Mouse (Mus musculus) midbrain, embryonic 10.5 days (tissue): ENCODE measurements around the gene Gm10392. TPM values are rescaled to one million over a fixed set of nuclear protein-coding genes. Genes with fewer than 3 reads are reported as not detected.
A peak's percentile ranks its signal among the peaks of the same experiment; 100 is the strongest.

Source experiments
- DNase-seq: peaks from one replicate; pipeline ENCODE4 v3.0.0-alpha.2; 2017; ENCODE audit warnings: low spot score
- H3K27ac ChIP-seq: fragments of 300-500 bp; sonication (generic); replicated peaks from 2 replicates; pipeline ENCODE4 v1.5.1; 2016; ENCODE audit warnings: mild to moderate bottlenecking
- H3K27me3 ChIP-seq: fragments of 300-500 bp; sonication (generic); 2 replicates; pipeline ENCODE4 v1.6.1; 2016; ENCODE audit warnings: low read depth, mild to moderate bottlenecking; ENCODE audit not compliant: poor library complexity, severe bottlenecking
- H3K36me3 ChIP-seq: fragments of 300-500 bp; sonication (generic); 2 replicates; pipeline ENCODE4 v1.6.1; 2016; ENCODE audit warnings: mild to moderate bottlenecking, moderate library complexity
- H3K4me1 ChIP-seq: fragments of 300-500 bp; sonication (generic); 2 replicates; pipeline ENCODE4 v1.6.1; 2016
- H3K4me3 ChIP-seq: fragments of 300-500 bp; sonication (generic); 2 replicates; pipeline ENCODE4 v1.5.1; 2016; ENCODE audit warnings: mild to moderate bottlenecking, moderate library complexity
- H3K9me3 ChIP-seq: fragments of 300-500 bp; sonication (generic); replicated peaks from 2 replicates; pipeline ENCODE4 v1.6.1; 2016; ENCODE audit warnings: mild to moderate bottlenecking
- WGBS: fragments of 180-500 bp; shearing (Covaris S2); methylation state at CpG from one replicate; pipeline ENCODE4 v1.1.7; 2016; 5-methylcytosine and 5-hydroxymethylcytosine counted together
- polyA plus RNA-seq: library from polyadenylated mRNA; unstranded; fragments of >200 nt; fragmentation: Nextera tagmentation; extraction: Ambion mirVana; gene quantifications from 2 replicates; pipeline ENCODE4 v1.2.1, GENCODE M21; 2016

Gene Gm10392
- polyA plus RNA-seq, 1 experiment from 2014 or later = 0.12 TPM

DNA sequence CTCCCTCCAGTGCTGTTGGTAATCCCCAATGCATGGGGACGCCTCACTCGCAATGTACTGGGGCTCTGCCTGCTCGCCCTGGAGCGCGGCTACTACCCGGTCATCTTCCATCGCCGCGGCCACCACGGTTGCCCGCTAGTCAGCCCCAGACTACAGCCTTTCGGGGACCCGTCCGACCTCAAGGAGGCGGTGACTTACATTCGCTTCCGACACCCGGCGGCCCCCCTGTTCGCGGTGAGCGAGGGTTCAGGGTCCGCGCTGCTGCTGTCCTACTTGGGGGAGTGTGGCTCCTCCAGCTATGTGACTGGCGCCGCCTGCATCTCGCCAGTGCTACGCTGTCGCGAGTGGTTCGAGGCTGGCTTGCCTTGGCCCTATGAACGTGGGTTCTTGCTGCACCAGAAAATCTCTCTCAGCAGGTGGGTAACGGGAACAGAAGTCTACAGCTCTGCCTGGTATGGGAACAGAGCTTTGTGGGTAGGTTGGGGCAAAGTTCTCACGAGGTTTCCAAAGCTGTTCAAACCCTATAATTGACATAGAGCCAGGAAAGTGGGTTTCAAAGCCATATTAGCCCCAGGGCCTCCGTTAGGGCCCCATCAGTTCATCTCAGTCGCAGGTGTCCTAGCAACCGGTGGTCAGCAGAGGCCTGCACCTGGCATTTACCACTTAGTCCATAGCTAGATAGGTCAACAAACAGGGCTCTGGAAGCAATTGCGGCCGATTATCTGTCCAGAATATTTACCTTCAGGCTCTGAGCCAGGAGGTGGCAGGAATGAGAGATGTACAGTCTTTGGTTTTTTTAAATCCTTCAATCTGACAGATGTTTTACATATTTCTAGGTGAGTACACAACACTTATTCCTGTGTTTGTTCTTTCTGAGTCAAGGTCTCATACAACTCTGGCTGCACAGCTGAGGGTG, 3.1 kb downstream of the Gm10392 start, which contains the start of gene Trp53i13:
TSS of gene Trp53i13 (minus strand) at position 344 of the 916 bp plus-strand sequence.
- Histone ChIP-seq H3K36me3 (no peaks in the 10 kb centered on the region), H3K27me3 (peaks cover 55% of the 10 kb centered on the region), H3K4me3 (peak within 1 kb of the TSS; percentile 70), H3K9me3 (no peaks in the 10 kb centered on the region), H3K4me1 (peaks cover 88% of the 10 kb centered on the region), H3K27ac (peak within 1 kb of the TSS; percentile 83)
- 7% methylated on average over 39 of the region's 39 CpGs for WGBS
- DNase-seq = no peak

DNA sequence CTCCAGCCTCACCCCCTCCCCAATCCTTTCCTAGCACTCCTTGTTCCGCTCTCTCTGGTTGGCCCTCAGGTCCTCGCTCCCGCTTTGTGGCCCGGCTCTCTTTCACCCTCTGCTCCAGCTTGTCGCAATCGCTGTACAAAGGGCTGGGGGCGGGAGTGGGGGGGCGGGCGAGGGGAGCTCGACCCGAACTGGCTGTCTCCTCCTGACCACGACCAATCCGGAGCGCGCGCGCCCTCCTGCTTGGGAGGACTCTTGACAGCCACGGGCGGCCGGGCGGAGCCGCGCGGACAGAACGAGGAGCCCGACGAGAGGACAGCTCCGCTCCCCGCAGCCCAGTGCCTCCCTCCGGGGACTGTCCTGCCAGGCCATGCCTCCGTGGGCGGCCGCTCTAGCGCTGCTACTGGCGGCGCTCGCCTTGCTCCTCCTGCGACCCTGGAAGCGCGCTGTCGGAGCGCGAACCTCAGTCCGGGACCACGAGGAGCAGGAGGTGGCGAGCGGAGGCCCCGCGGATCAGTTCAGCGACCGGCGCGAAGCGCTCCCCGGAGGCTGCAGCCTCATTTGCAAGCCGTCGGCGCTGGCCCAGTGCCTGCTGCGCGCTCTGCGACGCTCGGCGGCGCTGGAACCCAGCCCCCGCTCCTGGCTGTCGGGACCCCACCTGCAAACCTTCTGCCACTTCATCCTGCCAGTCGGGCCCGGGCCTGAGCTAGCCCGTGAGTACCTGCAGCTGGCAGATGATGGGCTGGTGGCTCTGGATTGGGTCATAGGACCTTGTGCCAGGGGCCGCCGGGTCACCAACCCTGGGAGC, 4.0 kb downstream of the Gm10392 start, which contains the start of gene Abhd15:
TSS of gene Abhd15 (plus strand) at position 290 of the 805 bp plus-strand sequence.
- whole genome bisulfite sequencing = under 1% methylated on average over 69 of the region's 72 CpGs
- peak within 1 kb of the TSS; percentile 70 for H3K4me3 ChIP-seq
- peaks cover 59% of the 10 kb centered on the region for H3K27me3 ChIP-seq
- 0 out of 2 replicates have a peak, but pooled peaks cover 4% of the 10 kb centered on the region for H3K36me3 ChIP-seq
- H3K4me1 ChIP-seq = peaks cover 79% of the 10 kb centered on the region
- DNase-seq = peak; percentile 90
- no peaks in the 10 kb centered on the region for H3K9me3 ChIP-seq
- H3K27ac ChIP-seq = peak within 1 kb of the TSS; percentile 83

DNA sequence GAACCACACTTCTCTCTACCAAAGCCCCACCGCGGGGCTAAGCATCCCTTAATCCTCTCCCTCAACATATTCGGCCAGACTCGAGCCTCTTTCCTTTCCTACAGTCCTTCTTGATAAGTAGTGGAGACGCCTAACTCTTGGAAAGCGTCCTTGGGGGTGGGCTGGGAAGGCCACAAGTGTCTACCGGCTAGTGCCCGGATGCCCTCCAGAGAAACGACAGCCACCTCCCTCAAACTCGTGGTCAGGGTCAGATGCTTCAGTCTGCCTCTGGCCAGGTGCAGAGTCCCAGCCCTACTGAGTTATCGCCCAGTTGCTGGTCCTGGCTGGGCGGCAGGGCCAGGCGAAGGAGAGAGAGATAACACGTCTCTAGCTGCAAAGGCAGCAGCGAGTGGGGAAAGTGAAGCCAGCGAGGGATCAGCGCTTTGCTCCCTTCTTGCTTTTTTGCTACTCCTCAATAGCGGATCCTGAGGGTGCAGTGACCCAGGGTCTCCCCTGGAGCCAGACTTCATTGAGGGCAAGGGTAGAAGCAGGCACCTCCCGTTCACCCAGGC, 4.6 kb downstream of the Gm10392 start:
- H3K4me3 ChIP-seq = peak overlapping the region; percentile 70
- peaks cover 66% of the 10 kb centered on the region for H3K27me3 ChIP-seq
- peaks cover 11% of the 10 kb centered on the region; the same call in 1 of the 2 replicates for H3K36me3 ChIP-seq
- H3K9me3 ChIP-seq = no peaks in the 10 kb centered on the region
- WGBS = 2% methylated on average over 19 of the region's 19 CpGs
- H3K4me1 ChIP-seq = peaks cover 72% of the 10 kb centered on the region
- H3K27ac ChIP-seq = peak overlapping the region; percentile 83
- no peak for DNase-seq

DNA sequence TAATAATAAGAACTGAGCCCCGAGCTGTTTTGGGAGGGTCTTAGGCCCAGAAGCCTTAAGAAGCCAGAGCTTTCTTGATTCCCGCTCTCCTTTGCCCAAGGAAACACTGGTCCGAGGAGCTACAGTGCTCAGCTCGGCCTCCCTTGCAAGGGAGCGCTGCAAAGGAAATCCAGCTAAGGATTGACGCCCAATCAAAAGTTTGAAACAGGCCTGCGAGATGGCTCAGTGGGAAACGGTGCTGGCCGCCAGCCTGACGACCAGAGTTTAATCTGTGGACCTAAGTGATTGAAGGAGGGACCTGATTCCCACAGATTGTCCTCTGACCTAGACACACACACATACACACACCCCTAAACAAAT, 5.2 kb downstream of the Gm10392 start:
- Histone ChIP-seq H3K4me3 (peak overlapping the region; percentile 70), H3K27ac (peak overlapping the region; percentile 85), H3K4me1 (peaks cover 70% of the 10 kb centered on the region), H3K27me3 (peaks cover 67% of the 10 kb centered on the region), H3K36me3 (peaks cover 16% of the 10 kb centered on the region), H3K9me3 (no peaks in the 10 kb centered on the region)
- no peak for DNase-seq
- WGBS = 2% methylated on average over 10 of the region's 10 CpGs

DNA sequence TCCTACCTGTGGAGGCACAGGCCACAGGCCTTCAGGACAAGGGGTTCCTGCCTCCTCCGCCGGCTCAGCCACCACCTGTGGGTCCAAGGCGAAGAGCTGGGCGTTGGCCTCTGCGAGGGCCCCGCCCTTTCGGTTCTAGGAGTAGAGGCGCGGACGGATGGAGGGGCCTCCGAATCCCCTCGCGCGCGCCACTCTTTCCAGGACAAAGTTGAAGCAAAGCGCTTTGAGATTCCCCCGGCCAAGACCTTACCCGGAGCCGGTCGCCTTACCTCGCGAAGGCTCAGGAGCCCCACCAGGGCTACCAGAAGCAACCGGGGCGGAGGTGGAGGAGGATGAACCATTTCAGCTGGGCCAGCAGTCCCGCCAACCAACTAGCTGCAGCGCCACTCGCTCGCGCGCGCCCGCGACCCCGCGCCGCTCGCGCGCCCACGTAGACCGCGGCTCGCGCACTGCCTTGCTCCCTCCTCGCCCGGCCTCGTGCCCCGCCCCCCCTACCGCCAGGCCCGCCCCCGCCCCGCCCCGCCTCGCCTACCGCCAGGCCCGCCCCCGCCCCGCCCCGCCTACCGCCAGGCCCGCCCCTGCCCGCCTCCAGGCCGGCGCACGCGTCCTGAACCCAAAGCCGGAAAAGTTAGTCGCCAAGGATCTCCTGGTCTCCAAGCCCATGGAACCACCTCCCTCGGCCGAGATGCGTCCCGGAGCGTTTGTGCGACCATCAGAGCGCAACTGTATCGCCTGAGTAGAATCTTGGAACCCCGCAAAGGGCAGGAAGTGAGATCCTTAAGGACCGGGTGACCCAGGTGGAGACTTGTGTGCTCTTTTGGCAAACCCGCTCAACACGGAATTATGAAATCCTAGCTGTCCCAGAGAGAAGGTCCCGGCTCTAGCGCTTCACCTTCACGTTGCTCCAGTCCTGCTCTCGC, 5.8 kb downstream of the Gm10392 start:
- under 1% methylated on average over 70 of the region's 84 CpGs for WGBS
- Histone ChIP-seq H3K27ac (peak overlapping the region; percentile 85), H3K4me3 (peak overlapping the region; percentile 70), H3K36me3 (peaks cover 22% of the 10 kb centered on the region), H3K27me3 (peaks cover 67% of the 10 kb centered on the region), H3K4me1 (peaks cover 70% of the 10 kb centered on the region), H3K9me3 (no peaks in the 10 kb centered on the region)
- peak; percentile 94 for DNase-seq

DNA sequence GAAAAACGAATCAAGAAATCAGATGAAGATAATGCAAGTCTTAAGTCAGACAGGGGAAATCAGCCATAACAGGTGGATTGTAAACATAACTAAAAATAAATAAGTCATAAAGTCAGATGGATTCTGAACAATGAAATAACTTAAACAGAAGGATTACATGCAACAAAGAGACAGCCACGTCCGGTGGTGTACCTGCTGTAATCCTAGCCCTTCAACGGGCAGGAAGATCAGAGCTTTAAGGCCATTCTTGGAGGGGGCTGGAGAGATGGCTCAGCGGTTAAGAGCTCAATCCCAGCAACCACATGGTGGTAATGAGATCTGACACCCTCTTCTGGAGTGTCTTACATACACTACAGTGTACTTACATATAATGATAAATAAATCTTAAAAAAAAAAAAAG, 7.7 kb downstream of the Gm10392 start:
- 84% methylated on average over 5 of the region's 5 CpGs for WGBS
- DNase-seq = no peak

DNA sequence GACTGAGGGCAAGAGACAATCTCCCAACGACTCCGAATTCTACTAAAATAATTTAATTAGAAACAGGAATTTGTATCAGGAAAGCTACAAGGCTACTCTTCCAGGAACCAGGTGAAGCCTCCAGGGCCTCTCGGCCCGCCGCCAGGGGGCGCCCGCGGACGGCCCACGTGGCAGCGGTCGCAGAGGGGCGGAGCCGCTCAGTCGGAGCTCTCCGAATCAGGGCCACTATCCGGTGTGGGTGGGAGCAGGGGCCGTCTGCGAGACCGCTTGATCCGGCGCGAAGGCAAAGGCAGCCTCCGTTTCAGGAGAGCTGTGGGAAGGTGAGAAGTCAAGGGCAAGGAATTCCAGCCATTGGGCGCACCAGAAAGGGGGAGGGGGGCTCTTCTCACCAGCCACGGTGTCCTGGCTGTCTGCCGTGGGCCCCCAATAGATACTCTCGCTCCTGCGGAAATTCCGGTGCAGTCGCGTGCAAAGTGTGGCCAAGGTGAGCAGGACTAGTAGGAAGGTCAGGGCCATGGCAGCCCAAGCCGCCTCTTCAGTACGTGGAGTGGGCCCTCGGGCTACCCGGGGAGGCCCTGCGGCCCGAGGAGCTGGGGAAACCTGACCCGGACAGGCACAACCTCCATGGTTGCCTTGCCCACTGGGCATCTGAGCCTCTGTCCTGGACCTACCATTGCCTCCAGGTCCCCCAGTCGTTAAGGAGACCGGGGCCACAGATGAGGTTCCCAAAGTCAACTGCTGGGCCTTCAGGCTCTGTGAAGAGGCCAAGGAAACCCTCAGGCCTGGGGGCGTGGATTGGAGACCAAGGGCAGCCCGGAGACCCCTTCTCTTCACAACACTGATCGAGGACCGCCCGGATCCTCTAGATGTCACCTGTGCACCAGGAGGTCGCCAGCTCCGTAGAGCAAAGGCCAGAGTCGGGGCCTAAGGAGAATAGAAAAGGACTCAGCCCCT, 10.7 kb downstream of the Gm10392 start:
- Histone ChIP-seq H3K27ac (peak overlapping the region; percentile 70), H3K36me3 (peaks cover 70% of the 10 kb centered on the region), H3K27me3 (peaks cover 22% of the 10 kb centered on the region), H3K4me1 (peaks cover 33% of the 10 kb centered on the region), H3K4me3 (peak overlapping the region; percentile 53), H3K9me3 (no peaks in the 10 kb centered on the region)
- peak; percentile 79 for DNase-seq
- WGBS = 21% methylated on average over 49 of the region's 49 CpGs

More for the DNA sequence above, 7.7 kb downstream of the Gm10392 start:
- Histone ChIP-seq H3K4me3 (no peak overlapping the region), H3K9me3 (no peaks in the 10 kb centered on the region), H3K36me3 (peaks cover 40% of the 10 kb centered on the region), H3K27ac (no peak overlapping the region), H3K4me1 (peaks cover 63% of the 10 kb centered on the region), H3K27me3 (peaks cover 48% of the 10 kb centered on the region)

DNA sequence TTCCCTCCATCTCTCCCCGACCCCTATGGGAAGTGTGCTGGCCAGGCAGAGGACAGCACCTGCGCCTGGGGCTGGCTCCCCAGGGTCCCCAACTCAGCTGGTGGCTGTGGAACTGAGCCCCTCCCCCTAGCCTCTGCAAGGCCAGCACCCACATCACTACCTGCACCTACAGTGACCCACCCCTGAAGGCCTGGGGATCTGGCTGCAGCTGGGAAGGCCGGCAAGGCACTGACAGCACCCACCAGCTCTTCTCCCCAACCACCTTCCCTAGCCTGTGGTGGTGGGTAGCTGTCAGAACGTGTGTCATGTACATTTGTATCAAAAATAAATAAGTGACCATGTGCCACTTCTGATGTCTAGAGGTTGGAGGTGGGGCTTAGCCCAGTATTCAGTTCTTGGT, 11.6 kb downstream of the Gm10392 start:
- DNase-seq = no peak
- H3K27ac ChIP-seq = no peak overlapping the region
- H3K4me3 ChIP-seq = peak overlapping the region; percentile 53; the same call in 1 of the 2 replicates
- H3K9me3 ChIP-seq = no peaks in the 10 kb centered on the region
- 77% methylated on average over 4 of the region's 4 CpGs for WGBS
- H3K36me3 ChIP-seq = peaks cover 79% of the 10 kb centered on the region
- H3K4me1 ChIP-seq = peaks cover 25% of the 10 kb centered on the region
- peaks cover 22% of the 10 kb centered on the region for H3K27me3 ChIP-seq

DNA sequence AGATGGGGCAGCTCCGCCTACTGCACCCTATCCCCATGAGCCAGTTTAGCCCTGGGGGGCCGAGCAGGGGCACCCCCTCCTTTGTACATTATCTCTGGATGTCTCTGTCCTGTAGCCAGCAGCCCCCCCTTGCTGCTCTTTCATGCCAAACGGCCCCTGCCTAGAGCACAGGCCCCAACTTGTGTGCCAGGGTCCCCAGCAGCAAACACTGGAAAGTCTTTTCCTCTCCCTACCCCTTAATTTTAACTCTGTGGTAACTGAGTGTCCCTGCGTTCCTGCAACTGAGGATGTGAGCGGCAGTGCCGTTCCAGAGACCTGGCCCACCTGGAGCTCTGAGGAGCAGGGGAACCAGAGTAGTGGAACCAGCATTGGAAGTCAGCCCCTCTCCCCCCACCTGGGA, 12.1 kb downstream of the Gm10392 start:
- 82% methylated on average over 6 of the region's 6 CpGs for WGBS
- Histone ChIP-seq H3K27ac (no peak overlapping the region), H3K9me3 (no peaks in the 10 kb centered on the region), H3K27me3 (peaks cover 22% of the 10 kb centered on the region), H3K4me1 (peaks cover 21% of the 10 kb centered on the region), H3K36me3 (peaks cover 84% of the 10 kb centered on the region), H3K4me3 (no peak overlapping the region)
- DNase-seq = no peak

DNA sequence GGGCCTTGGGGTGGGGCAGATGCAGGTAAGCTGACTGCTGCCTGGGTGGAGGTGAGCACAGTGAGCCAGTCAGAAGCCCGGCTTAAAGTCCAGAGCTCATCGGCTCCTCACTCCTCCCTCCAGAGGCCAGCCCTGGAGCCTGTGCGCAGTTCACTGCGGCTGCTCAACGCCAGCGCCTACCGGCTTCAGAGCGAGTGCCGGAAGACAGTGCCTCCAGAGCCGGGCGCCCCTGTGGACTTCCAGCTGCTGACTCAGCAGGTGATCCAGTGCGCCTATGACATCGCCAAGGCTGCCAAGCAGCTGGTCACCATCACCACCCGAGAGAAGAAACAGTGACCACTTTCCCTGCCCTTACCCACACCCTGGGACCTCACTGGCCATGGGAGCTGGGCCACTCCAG, 12.7 kb downstream of the Gm10392 start:
- peaks cover 21% of the 10 kb centered on the region for H3K4me1 ChIP-seq
- peaks cover 91% of the 10 kb centered on the region for H3K36me3 ChIP-seq
- no peak for DNase-seq
- 85% methylated on average over 14 of the region's 14 CpGs for WGBS
- H3K27ac ChIP-seq = no peak overlapping the region
- H3K4me3 ChIP-seq = no peak overlapping the region
- peaks cover 22% of the 10 kb centered on the region for H3K27me3 ChIP-seq
- no peaks in the 10 kb centered on the region for H3K9me3 ChIP-seq
